Mouse (Mus musculus) testis, adult 2 months (tissue): Measurements from ENCODE around the gene Celsr2.

Experiments
- CTCF ChIP-seq: fragments of 200-500 bp; IDR thresholded peaks from 2 replicates; pipeline ENCODE4 v1.5.1; 2012; ENCODE audit warnings: low read depth, mild to moderate bottlenecking, inconsistent platforms, low read length, moderate library complexity; ENCODE audit not compliant: control insufficient read depth, insufficient read depth, insufficient replicate concordance
- POLR2A ChIP-seq: fragments of 200-500 bp; IDR thresholded peaks from 2 replicates; pipeline ENCODE4 v1.6.1; 2012; ENCODE audit warnings: low read depth, mild to moderate bottlenecking, inconsistent platforms, low read length, moderate library complexity; ENCODE audit not compliant: control insufficient read depth

DNA sequence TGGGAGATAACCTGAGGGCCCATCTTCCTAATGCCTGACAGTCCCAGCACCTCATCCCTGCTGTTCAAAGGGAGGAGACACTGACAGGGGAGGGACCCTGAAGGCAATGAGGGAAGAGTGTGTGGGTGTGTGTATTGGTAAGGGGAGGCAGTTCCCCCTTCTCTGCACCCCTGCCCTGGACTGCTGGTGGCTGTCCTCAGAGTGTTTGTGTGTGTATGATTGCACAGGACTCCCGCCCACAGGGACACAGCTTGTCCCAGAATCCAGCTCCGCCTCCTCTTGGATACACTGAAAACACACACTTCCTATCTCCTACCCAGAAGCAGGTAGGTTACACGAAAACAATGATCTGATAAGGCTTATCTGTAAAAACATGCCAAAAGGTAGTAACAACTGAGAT is 60.1 kb downstream of the Celsr2 start:
- TF ChIP-seq POLR2A (no peak), CTCF (no peak)
